Comparison of ENCODE assay signal across 8 mouse cellular contexts in genomic region chr2:33876529-33877290, GRCm38 (mm10). TPM values are rescaled to one million over a fixed set of nuclear protein-coding genes. Genes with fewer than 3 reads are reported as not detected.
DNase-seq lines count a peak whose midpoint lies in the region; ATAC-seq and TF ChIP-seq lines count a peak whose summit lies in the region.

No protein-coding gene starts in this region.

- DNase-seq in lung, adult 18-20 months: peak; percentile 64
- DNase-seq in lung, postnatal 14 days: no peak
- DNase-seq in forebrain, embryonic 10.5 days (ENCODE audit: extremely low spot score, low spot score): peak; percentile 87
- DNase-seq in kidney, postnatal 0 days (ENCODE audit: low spot score): peak; percentile 50
- DNase-seq in ovary, adult 18-20 months (ENCODE audit: low spot score): peak; percentile 56

- H3K9ac ChIP-seq in heart, embryonic 14.5 days (ENCODE audit: low read length): no peak overlapping the region
- H3K9ac ChIP-seq in kidney, postnatal 0 days (ENCODE audit: low read depth, low read length): 0 out of 2 replicates have a peak overlapping the region, but pooled peaks have one; percentile 37
- no peak overlapping the region for H3K9ac ChIP-seq in limb, embryonic 15.5 days

- peak overlapping the region; percentile 94 for H3K27ac ChIP-seq in forebrain, embryonic 10.5 days
- peak overlapping the region; percentile 53 to 57 for H3K27ac ChIP-seq in heart, embryonic 14.5 days (replicated peaks in 1 of 2; ENCODE audit: control insufficient read depth in 1 of 2, insufficient read depth in 1 of 2, low read depth in 2 of 2, low read length in 2 of 2)
- H3K27ac ChIP-seq in kidney, postnatal 0 days: peak overlapping the region; percentile 86
- H3K27ac ChIP-seq in limb, embryonic 15.5 days: peak overlapping the region; percentile 78

- TF ChIP-seq CTCF in kidney, postnatal 0 days (IDR thresholded peaks at IDR 0.05; ENCODE audit: low read depth): no peak

- no peak for ATAC-seq in heart, embryonic 14.5 days (ENCODE audit: insufficient number of reproducible peaks, insufficient read depth, low FRiP score, low read depth)
- peak; percentile 44; the same call in 1 of the 2 replicates for ATAC-seq in kidney, postnatal 0 days (replicated peaks; ENCODE audit: low FRiP score, low read depth)
- ATAC-seq in limb, embryonic 15.5 days (ENCODE audit: insufficient number of reproducible peaks, low FRiP score, low TSS enrichment, low read depth): 0 out of 2 replicates have a peak, but pooled peaks have one; percentile 40
- ATAC-seq in activated CD4-positive, CD25-positive, alpha-beta regulatory T cell, adult 4 months: no peak

- peak overlapping the region; percentile 19 for H3K4me2 ChIP-seq in heart, embryonic 14.5 days (ENCODE audit: low read length)
- 0 out of 2 replicates have a peak overlapping the region, but pooled peaks have one; percentile 3 for H3K4me2 ChIP-seq in kidney, postnatal 0 days (ENCODE audit: low read length)
- H3K4me2 ChIP-seq in limb, embryonic 15.5 days: peak overlapping the region; percentile 31

- H3K27me3 ChIP-seq in forebrain, embryonic 10.5 days (ENCODE audit: poor library complexity, severe bottlenecking): peaks cover 41% of the 10 kb centered on the region
- no peaks in the 10 kb centered on the region for H3K27me3 ChIP-seq in heart, embryonic 14.5 days (ENCODE audit: control insufficient read depth, insufficient read depth, low read length)
- no peaks in the 10 kb centered on the region for H3K27me3 ChIP-seq in kidney, postnatal 0 days (ENCODE audit: insufficient read depth, low read length)
- no peaks in the 10 kb centered on the region for H3K27me3 ChIP-seq in limb, embryonic 15.5 days

- peaks cover 38% of the 10 kb centered on the region for H3K36me3 ChIP-seq in forebrain, embryonic 10.5 days (replicated peaks)
- peaks cover 14% of the 10 kb centered on the region for H3K36me3 ChIP-seq in heart, embryonic 14.5 days (ENCODE audit: control insufficient read depth, insufficient read depth, low read length)
- H3K36me3 ChIP-seq in kidney, postnatal 0 days (ENCODE audit: insufficient read depth, low read length): peaks cover 6% of the 10 kb centered on the region; the same call in 1 of the 2 replicates
- peaks cover 14% of the 10 kb centered on the region for H3K36me3 ChIP-seq in limb, embryonic 15.5 days

- H3K4me1 ChIP-seq in forebrain, embryonic 10.5 days: peaks cover 72% of the 10 kb centered on the region
- H3K4me1 ChIP-seq in heart, embryonic 14.5 days (ENCODE audit: control insufficient read depth in 2 of 2, insufficient read depth in 2 of 2, low read length in 2 of 2): peaks cover 26 to 32% of the 10 kb centered on the region in 2 experiments
- H3K4me1 ChIP-seq in kidney, postnatal 0 days (replicated peaks; ENCODE audit: insufficient read depth, low read length): peaks cover 44% of the 10 kb centered on the region
- peaks cover 53% of the 10 kb centered on the region for H3K4me1 ChIP-seq in limb, embryonic 15.5 days

- 13% methylated on average over 25 of the region's 25 CpGs for WGBS in forebrain, embryonic 10.5 days
- WGBS in heart, embryonic 14.5 days: 39% methylated on average over 25 of the region's 25 CpGs
- WGBS in kidney, postnatal 0 days: 30% methylated on average over 25 of the region's 25 CpGs
- WGBS in limb, embryonic 15.5 days: 24% methylated on average over 25 of the region's 25 CpGs

- H3K9me3 ChIP-seq in forebrain, embryonic 10.5 days: peaks cover 7% of the 10 kb centered on the region; the same call in 1 of the 2 replicates
- H3K9me3 ChIP-seq in heart, embryonic 14.5 days (ENCODE audit: control insufficient read depth, low read length): no peaks in the 10 kb centered on the region
- H3K9me3 ChIP-seq in kidney, postnatal 0 days (replicated peaks; ENCODE audit: low read length): no peaks in the 10 kb centered on the region
- no peaks in the 10 kb centered on the region for H3K9me3 ChIP-seq in limb, embryonic 15.5 days

- H3K4me3 ChIP-seq in forebrain, embryonic 10.5 days: peak overlapping the region; percentile 36
- H3K4me3 ChIP-seq in heart, embryonic 14.5 days (ENCODE audit: control insufficient read depth in 1 of 2, insufficient read depth in 1 of 2, low read depth in 1 of 2, low read length in 2 of 2): no peak overlapping the region
- H3K4me3 ChIP-seq in kidney, postnatal 0 days (replicated peaks; ENCODE audit: low read depth, low read length): no peak overlapping the region
- H3K4me3 ChIP-seq in limb, embryonic 15.5 days: no peak overlapping the region

RNA-seq across cellular contexts. Expression of gene Mvb12b, which starts 11.0 kb away (rescaled TPM):
- 15.7 and 15.8 TPM in 2 replicates for polyA plus RNA-seq in forebrain, embryonic 10.5 days (2016; fragmentation: Nextera tagmentation; extraction: Ambion mirVana)
- 10.4 TPM in 2 replicates for polyA plus RNA-seq in heart, embryonic 14.5 days (2014; fragmentation: Nextera tagmentation; extraction: Ambion mirVana)
- polyA plus RNA-seq in kidney, postnatal 0 days (2015; fragmentation: Nextera tagmentation; extraction: Ambion mirVana): 19.8 and 24.0 TPM in 2 replicates
- polyA plus RNA-seq in limb, embryonic 15.5 days (2015; fragmentation: Nextera tagmentation; extraction: Ambion mirVana): 18.2 and 19.0 TPM in 2 replicates
- polyA plus RNA-seq in activated CD4-positive, CD25-positive, alpha-beta regulatory T cell, adult 4 months (2017; shearing (Covaris generic)): 1 to 10 TPM; 1.4 to 2.3 TPM

Comparison
In these comparisons a context has a peak if more than half of its experiments do, and no peak if none do; other contexts are left out.
1. ATAC-seq: peak in kidney, postnatal 0 days (single experiment) and limb, embryonic 15.5 days (single experiment); none in heart, embryonic 14.5 days (single experiment) and activated CD4-positive, CD25-positive, alpha-beta regulatory T cell, adult 4 months (single experiment).
2. Peak in every context shown above with its lines, with median percentiles within 50 percentile points of each other: H3K27ac ChIP-seq and H3K4me2 ChIP-seq.